Mouse (Mus musculus) heart, adult 2 months (tissue): ENCODE results near the gene Wwc1.

Experiments used
- CTCF ChIP-seq: fragments of 200-600 bp; IDR thresholded peaks from 2 replicates; pipeline ENCODE4 v1.8.1; 2022; ENCODE audit warnings: antibody characterized with exemption, mild to moderate bottlenecking, moderate library complexity
- POLR2A ChIP-seq: fragments of 200-500 bp; IDR thresholded peaks from 2 replicates; pipeline ENCODE4 v1.6.1; 2011; ENCODE audit warnings: mild to moderate bottlenecking, low read depth, low read length, control low read depth; ENCODE audit not compliant: insufficient read depth

DNA sequence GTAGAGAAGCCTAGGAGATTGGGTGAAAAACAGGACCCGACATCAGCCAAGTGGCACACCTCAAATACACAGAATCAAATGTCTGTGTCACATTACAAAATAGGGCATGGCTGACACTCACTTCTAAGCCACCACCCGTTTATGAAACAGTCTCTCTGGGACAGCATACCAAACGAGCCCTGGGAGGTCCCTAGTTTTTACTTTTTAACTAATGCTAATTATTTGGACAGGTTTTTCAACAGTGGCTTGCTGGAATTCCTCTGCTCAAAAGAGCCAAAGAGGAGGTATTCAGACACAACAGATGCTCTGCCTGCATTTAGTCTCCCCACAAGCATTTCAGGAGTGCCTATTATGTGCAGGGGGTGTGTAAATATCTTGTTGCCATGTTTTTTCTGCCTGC lies 44.7 kb downstream of the Wwc1 start:
- TF ChIP-seq CTCF (no peak), POLR2A (no peak)
